Mouse (Mus musculus): ENCODE results near the gene Btbd17.

The Btbd17 gene

GRCm38 (mm10) chr11:114795848-114796322 is at the start of gene Btbd17:
Btbd17 (minus strand) TSS chr11:114795945.
- no peak for DNase-seq

GRCm38 (mm10) chr11:114844464-114845220 is 48.9 kb upstream of the Btbd17 start:
- no peak for DNase-seq

GRCm38 (mm10) chr11:114843818-114844463 is 48.2 kb upstream of the Btbd17 start:
- no peak for DNase-seq

- DNase-seq, result no peak
Observed at GRCm38 (mm10) chr11:114833166-114833565, 37.4 kb upstream of the Btbd17 start.

GRCm38 (mm10) chr11:114830433-114830773 is 34.7 kb upstream of the Btbd17 start:
- DNase-seq, result no peak

- DNase-seq, result peak; percentile 90
Observed at GRCm38 (mm10) chr11:114829499-114830432, 34.0 kb upstream of the Btbd17 start.

GRCm38 (mm10) chr11:114826686-114827085 is 30.9 kb upstream of the Btbd17 start:
- DNase-seq, result peak; percentile 18

GRCm38 (mm10) chr11:114823199-114823725 is 27.5 kb upstream of the Btbd17 start:
- no peak for DNase-seq

GRCm38 (mm10) chr11:114822727-114823126 is 27.0 kb upstream of the Btbd17 start:
- peak; percentile 76 for DNase-seq

- DNase-seq, result no peak
Observed at GRCm38 (mm10) chr11:114821325-114821724, 25.6 kb upstream of the Btbd17 start.

- no peak for DNase-seq
Observed at GRCm38 (mm10) chr11:114820444-114820843, 24.7 kb upstream of the Btbd17 start.

- no peak for DNase-seq
Observed at GRCm38 (mm10) chr11:114819110-114819509, 23.4 kb upstream of the Btbd17 start.

GRCm38 (mm10) chr11:114818185-114818584 is 22.4 kb upstream of the Btbd17 start:
- DNase-seq, result no peak

- no peak for DNase-seq
Observed at GRCm38 (mm10) chr11:114816934-114817333, 21.2 kb upstream of the Btbd17 start.

- DNase-seq, result no peak
Observed at GRCm38 (mm10) chr11:114814873-114815592, 19.3 kb upstream of the Btbd17 start.

GRCm38 (mm10) chr11:114812731-114813240 is 17.0 kb upstream of the Btbd17 start:
- peak; percentile 97 for DNase-seq

GRCm38 (mm10) chr11:114810344-114810743 is 14.6 kb upstream of the Btbd17 start:
- DNase-seq, result no peak

GRCm38 (mm10) chr11:114809371-114809770 is 13.6 kb upstream of the Btbd17 start:
- DNase-seq, result no peak

GRCm38 (mm10) chr11:114807686-114808427 is 12.1 kb upstream of the Btbd17 start:
- DNase-seq, result no peak

- DNase-seq, result no peak
Observed at GRCm38 (mm10) chr11:114807025-114807424, 11.3 kb upstream of the Btbd17 start.

- DNase-seq, result peak; percentile 29
Observed at GRCm38 (mm10) chr11:114803990-114804389, 8.2 kb upstream of the Btbd17 start.
